ENCODE assay signal across 8 mouse cellular contexts in the genomic region with DNA sequence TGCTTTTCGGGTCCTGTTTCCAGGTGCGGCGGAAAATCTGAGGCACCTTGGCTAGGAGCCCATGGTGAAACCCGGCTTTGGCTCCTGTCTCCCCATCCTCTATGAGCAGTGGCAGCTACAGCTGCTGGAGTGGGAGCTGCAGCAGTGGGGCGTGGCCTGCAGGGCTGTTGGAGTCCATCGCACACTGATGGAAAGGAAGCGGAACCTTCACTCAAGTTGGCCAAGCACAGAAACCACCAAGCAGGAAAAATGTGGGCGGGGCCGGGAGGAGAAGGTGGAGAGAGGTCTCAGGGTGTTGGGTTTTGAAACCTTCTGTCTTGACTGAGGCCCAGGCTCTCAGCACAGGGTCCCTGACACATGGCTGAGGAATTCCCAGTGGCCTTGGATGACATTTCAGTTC.
A peak's percentile ranks its signal among the peaks of the same experiment; 100 is the strongest.
DNase-seq lines count a peak whose midpoint lies in the region; ATAC-seq lines count a peak whose summit lies in the region.

No protein-coding gene starts in this region.

- no peak overlapping the region for H3K27ac ChIP-seq in liver, embryonic 13.5 days
- no peak overlapping the region for H3K27ac ChIP-seq in liver, embryonic 12.5 days
- peak overlapping the region; percentile 52; the same call in 1 of the 2 replicates for H3K27ac ChIP-seq in kidney, embryonic 14.5 days (ENCODE audit: low read depth, low read length)

- no peaks in the 10 kb centered on the region for H3K4me1 ChIP-seq in liver, embryonic 13.5 days (replicated peaks)
- no peaks in the 10 kb centered on the region for H3K4me1 ChIP-seq in liver, embryonic 12.5 days
- peaks cover 4% of the 10 kb centered on the region; the same call in 1 of the 2 replicates for H3K4me1 ChIP-seq in kidney, embryonic 14.5 days (ENCODE audit: control insufficient read depth, insufficient read depth, low read length)

- no peak overlapping the region for H3K4me3 ChIP-seq in liver, embryonic 13.5 days (replicated peaks)
- H3K4me3 ChIP-seq in liver, embryonic 12.5 days = no peak overlapping the region
- H3K4me3 ChIP-seq in kidney, embryonic 14.5 days (ENCODE audit: low read length) = no peak overlapping the region

- H3K36me3 ChIP-seq in liver, embryonic 13.5 days = no peaks in the 10 kb centered on the region
- H3K36me3 ChIP-seq in liver, embryonic 12.5 days = no peaks in the 10 kb centered on the region
- no peaks in the 10 kb centered on the region for H3K36me3 ChIP-seq in kidney, embryonic 14.5 days (ENCODE audit: control insufficient read depth, insufficient read depth, low read length)

- no peak overlapping the region for H3K4me2 ChIP-seq in liver, embryonic 13.5 days
- no peak overlapping the region for H3K4me2 ChIP-seq in liver, embryonic 12.5 days
- H3K4me2 ChIP-seq in kidney, embryonic 14.5 days (replicated peaks; ENCODE audit: low read depth, low read length) = no peak overlapping the region

- no peak overlapping the region for H3K9ac ChIP-seq in liver, embryonic 13.5 days
- no peak overlapping the region for H3K9ac ChIP-seq in liver, embryonic 12.5 days
- H3K9ac ChIP-seq in kidney, embryonic 14.5 days (ENCODE audit: low read depth, low read length) = no peak overlapping the region

- whole genome bisulfite sequencing in liver, embryonic 13.5 days (ENCODE audit: insufficient replicate concordance) = 27% methylated on average over 9 of the region's 9 CpGs
- WGBS in liver, embryonic 12.5 days (ENCODE audit: insufficient replicate concordance) = 26% methylated on average over 9 of the region's 9 CpGs
- 55% methylated on average over 9 of the region's 9 CpGs for WGBS in kidney, embryonic 14.5 days

- DNase-seq in liver, embryonic 13.5 days = peak; percentile 8
- DNase-seq in gastrocnemius, postnatal 10 days = peak; percentile 47
- DNase-seq in lung, postnatal 4 days = peak; percentile 68 to 73
- no peak for DNase-seq in retina, postnatal 1 day

- no peak for ATAC-seq in liver, embryonic 13.5 days (ENCODE audit: low read depth)
- no peak for ATAC-seq in liver, embryonic 12.5 days
- ATAC-seq in kidney, embryonic 14.5 days (ENCODE audit: low FRiP score, low TSS enrichment) = peak; percentile 84
- ATAC-seq in erythroblast, adult 5-6 weeks (replicated peaks; ENCODE audit: low FRiP score, poor library complexity, severe bottlenecking) = no peak
- no peak for ATAC-seq in activated CD4-positive, CD25-positive, alpha-beta regulatory T cell, adult 4 months

- H3K27me3 ChIP-seq in liver, embryonic 13.5 days = 0 out of 2 replicates have a peak, but pooled peaks cover 3% of the 10 kb centered on the region
- 0 out of 2 replicates have a peak, but pooled peaks cover 7% of the 10 kb centered on the region for H3K27me3 ChIP-seq in liver, embryonic 12.5 days (replicated peaks)
- no peaks in the 10 kb centered on the region for H3K27me3 ChIP-seq in kidney, embryonic 14.5 days (ENCODE audit: control insufficient read depth, insufficient read depth, low read length)

- H3K9me3 ChIP-seq in liver, embryonic 13.5 days (replicated peaks) = no peaks in the 10 kb centered on the region
- H3K9me3 ChIP-seq in liver, embryonic 12.5 days (replicated peaks) = no peaks in the 10 kb centered on the region
- peaks cover 4% of the 10 kb centered on the region; the same call in 1 of the 2 replicates for H3K9me3 ChIP-seq in kidney, embryonic 14.5 days (ENCODE audit: control insufficient read depth, low read length)
